Mouse (Mus musculus) right cerebral cortex, postnatal 36 days (tissue): ENCODE results near the gene Izumo1.
"Not testable (repeated sequence)": the region's sequence is repeated elsewhere in the genome, so short reads cannot be mapped to it uniquely, and the experiment has no call there.

Source experiments
- DNase-seq, 2 experiments: peaks; one replicate each; pipeline ENCODE4 v3.0.0; 2022; ENCODE audit warnings: low spot score in 2 of 2, mixed read lengths in 1 of 2

The Izumo1 gene

DNA sequence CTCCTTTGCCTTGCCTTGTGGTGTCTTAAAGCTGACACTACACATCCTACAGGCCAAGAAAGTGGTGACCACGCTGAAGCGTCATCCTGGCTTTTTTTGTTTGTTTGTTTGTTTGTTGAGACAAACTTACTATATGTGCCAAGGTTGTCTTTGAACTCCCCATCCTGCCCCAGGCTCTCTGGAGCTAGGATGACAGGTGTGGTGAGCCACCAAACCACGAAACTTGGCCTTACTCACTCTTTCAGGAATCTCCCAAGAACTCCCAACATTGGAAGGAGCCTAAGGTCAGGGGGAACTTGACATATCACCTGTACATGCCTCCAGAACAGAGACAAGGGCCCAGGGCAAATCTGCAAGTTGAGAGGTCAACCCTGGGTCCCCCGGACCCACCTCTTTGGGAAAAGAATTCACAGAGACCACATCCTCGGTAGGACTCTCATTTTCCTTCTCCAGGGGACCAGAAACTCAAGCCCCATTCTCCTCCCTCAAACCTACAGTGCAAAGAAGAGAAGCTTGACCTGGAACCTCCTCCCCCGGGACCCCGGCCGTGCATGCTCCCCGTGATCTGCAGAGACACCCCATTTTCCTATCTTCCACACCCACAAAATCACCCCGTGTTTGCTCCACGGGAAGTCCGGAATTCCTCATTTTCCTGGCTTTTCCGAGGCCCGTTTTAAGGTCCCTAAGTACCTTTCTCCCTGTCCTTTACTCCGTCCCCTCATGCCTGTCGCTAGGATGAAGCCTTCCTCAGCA lies 21.1 kb downstream of the Izumo1 start:
- no peak for DNase-seq

GRCm38 (mm10) chr7:45643441-45644178 lies 22.0 kb downstream of the Izumo1 start:
- peak; percentile 89 to 92 for DNase-seq

- peak; percentile 48 to 73 for DNase-seq
Observed at GRCm38 (mm10) chr7:45644183-45644582, 22.6 kb downstream of the Izumo1 start.

DNA sequence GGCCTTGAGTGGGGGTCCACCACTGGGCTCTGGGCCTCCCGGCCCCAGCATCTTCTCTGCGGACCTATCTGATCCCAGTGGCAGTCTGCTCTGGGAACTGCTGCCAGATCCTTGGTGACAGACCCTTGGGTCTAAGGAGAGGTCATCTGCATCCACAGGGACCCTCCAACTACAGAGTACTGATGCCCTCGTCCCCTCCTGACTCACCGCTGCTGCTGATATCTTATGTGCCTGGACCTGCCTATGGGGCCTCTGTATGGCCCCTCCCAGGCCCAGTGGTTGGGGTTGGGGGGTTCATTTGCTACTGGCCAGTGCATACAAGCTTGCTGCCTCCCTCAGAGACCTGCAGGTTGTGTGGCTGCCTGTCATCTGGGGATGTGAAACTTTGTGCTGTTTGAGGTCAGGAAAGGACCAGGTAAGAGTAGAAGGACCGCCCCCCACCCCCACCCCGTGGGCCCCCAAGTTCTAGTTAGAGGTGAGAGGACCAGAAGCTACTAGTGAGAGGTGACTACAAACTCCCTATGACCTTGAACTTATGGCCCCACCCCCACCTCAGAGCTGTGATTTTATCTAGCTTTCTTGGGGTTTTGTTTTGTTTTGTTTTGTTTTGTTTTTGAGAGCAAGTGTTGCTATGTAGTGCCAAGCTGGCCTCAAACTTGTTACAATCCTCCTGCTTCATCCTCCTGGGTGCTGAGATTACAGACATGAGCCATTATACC lies 23.4 kb downstream of the Izumo1 start:
- no peak for DNase-seq

DNA sequence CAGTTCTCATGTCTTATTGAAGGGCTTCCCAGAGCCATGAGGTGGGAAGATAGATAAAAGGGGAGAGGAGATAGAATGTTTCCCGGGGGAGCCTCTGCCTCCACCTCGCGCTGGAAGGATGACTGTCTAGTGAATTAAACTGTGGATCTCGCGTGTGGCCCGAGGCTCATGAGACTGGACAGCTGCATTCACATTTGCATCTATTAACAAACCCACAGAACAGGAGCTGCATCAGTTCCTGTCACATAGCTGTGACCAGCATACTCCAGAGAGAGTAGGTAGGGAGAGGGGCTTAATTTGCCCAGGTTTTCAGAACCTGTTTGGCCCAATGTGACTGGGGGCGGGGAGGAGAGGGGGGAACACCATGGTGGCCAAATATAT lies 24.0 kb downstream of the Izumo1 start:
- DNase-seq: no peak

GRCm38 (mm10) chr7:45646671-45647070 lies 25.1 kb downstream of the Izumo1 start:
- no peak for DNase-seq

GRCm38 (mm10) chr7:45649351-45649750 lies 27.7 kb downstream of the Izumo1 start:
- DNase-seq: no peak

GRCm38 (mm10) chr7:45650484-45650883 lies 28.9 kb downstream of the Izumo1 start:
- not testable (repeated sequence) for DNase-seq

DNA sequence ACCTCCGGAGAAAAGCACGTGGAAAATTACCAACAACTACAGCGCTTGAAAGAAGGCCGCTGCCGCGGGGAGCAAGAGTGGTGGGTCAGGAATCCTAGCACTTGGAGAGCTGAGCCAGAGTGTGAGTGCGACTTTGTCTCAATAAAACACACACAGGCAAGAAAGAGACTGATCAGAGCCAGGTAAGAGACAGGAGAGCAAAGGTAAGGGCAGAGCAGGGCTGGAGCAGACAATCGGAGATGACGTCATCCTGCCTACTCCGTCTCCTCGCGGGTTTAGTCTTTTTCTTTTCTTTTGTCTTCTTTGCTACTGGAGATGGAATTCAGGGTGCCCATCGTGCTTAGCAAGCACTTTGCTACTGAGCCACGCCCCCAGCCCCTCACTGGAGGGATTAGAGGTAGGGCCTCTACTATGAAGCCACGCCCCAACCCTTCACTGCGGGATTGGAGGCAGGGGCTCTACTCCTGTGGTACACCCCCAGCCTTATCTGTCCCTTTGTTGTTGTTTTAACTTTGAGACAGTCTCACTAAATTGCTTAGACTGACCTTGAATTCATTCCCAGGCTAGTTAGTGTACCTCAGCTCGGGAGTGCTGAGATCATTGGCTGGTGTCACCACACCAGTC lies 32.9 kb downstream of the Izumo1 start:
- DNase-seq: no peak

- DNase-seq: no peak
Observed at GRCm38 (mm10) chr7:45660746-45661478, 39.3 kb downstream of the Izumo1 start.

DNA sequence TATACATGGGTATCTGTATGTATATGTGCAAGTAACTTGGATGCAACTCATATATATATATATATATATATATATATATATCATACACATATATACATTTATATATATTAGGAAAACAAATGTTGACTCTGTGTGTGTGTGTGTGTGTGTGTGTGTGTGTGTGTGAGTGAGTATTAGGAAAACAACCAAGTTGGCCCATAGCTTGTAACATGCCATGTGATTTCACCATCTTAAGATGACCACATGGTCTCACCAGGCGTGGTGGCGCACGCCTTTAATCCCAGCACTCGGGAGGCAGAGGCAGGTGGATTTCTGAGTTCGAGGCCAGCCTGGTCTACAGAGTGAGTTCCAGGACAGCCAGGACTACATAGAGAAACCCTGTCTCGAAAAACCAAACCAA lies 40.1 kb downstream of the Izumo1 start:
- DNase-seq: not testable (repeated sequence)

- DNase-seq: no peak
Observed at GRCm38 (mm10) chr7:45665303-45666138, 43.9 kb downstream of the Izumo1 start.

DNA sequence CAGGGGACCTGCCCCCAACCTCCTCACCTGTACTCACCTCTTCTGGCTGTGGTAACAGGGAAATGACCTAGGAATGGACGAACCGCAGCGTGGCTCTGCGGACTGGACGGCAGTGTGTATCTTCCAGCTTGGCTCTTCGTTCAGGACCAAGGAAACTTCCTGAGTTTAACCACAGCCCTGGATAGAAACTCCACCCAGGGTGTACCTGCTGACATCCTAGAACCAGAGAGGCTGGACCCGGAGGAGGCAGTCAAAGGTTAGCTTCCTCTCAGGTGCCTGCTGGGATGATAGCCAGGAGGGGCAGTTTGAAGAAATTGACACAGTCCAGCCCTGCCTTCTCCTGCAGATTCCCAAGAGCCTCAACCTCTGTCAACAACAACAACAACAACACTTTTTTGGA lies 44.5 kb downstream of the Izumo1 start, which contains the start of gene Fut2:
Gene Fut2, minus strand, starts transcription at position 234 of the 400 bp plus-strand sequence.
- no peak for DNase-seq

- DNase-seq: no peak
Observed at GRCm38 (mm10) chr7:45667761-45668160, 46.1 kb downstream of the Izumo1 start.

DNA sequence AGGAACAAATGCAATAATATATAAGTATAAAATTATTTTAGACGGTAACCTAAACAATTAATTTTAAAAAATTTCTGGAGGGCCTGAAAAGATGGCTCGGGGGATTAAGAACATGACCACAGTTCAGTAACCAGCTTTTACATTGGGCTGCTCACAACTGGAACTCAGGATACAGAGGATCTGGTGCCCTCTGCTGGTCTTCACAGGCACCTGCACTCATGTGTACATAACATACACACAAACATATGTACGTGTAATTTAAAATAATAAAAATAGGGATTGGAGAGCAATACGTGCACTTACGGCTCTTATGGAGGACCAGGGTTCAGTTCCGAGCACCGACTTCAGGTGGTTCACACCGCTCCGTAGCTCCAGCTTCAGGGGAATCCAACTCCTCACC lies 47.3 kb downstream of the Izumo1 start:
- DNase-seq: no peak

GRCm38 (mm10) chr7:45677627-45678295 lies 56.1 kb downstream of the Izumo1 start:
- DNase-seq: no peak
